Mouse (Mus musculus) gastrocnemius, postnatal 14 days (tissue): ENCODE data around the gene Kif14. TPM values are rescaled to one million over a fixed set of nuclear protein-coding genes. Genes with fewer than 3 reads are reported as not detected.

Experiments used
- DNase-seq: peaks from one replicate; pipeline ENCODE4 v3.0.0; 2021; ENCODE audit warnings: mixed read lengths
- intact Hi-C: fragments of 180-260 bp; cut with DNase I; formaldehyde crosslinking; loops from one replicate; pipeline ENCODE4 v1.15.1; 2025; ENCODE audit warnings: low total_unique reads
- long read RNA-seq, 2 experiments: library from polyadenylated mRNA; stranded (forward); transcript quantifications; one replicate each; pipeline ENCODE4 v2.0.0; 2021
- total RNA-seq, 2 experiments: library from RNA; stranded (reverse); gene quantifications; 2 replicates each; pipeline ENCODE4 v1.2.3; 2021

Kif14 gene
- 1 to 10 TPM in 1 of 2 experiments, under 1 TPM in 1; 0.92 to 1.3 TPM for total RNA-seq
- long read RNA-seq, experiment 1 = 0 reads
- long read RNA-seq, experiment 2, partial matches to known transcripts = 1 of 1 reads
- long read RNA-seq, experiment 2, other reads (novel, unspliced or antisense) = 0 of 1 reads

GRCm38 (mm10) chr1:136466143-136466811 is at the start of gene Kif14:
Kif14 (plus strand) TSS chr1:136466343.
- intact Hi-C loops = no loop called here
- peak; percentile 92 for DNase-seq

- no peak for DNase-seq
- intact Hi-C loops = no loop called here
Observed at GRCm38 (mm10) chr1:136418393-136418792, 47.8 kb upstream of the Kif14 start.

GRCm38 (mm10) chr1:136427166-136427969 is 38.8 kb upstream of the Kif14 start:
- no peak for DNase-seq
- intact Hi-C loops = no loop called here

GRCm38 (mm10) chr1:136428981-136429380 is 37.2 kb upstream of the Kif14 start:
- intact Hi-C loops = no loop called here
- DNase-seq = no peak

GRCm38 (mm10) chr1:136430126-136430818 is 35.9 kb upstream of the Kif14 start:
- no peak for DNase-seq
- intact Hi-C loops = no loop called here

- DNase-seq = no peak
- intact Hi-C loops = no loop called here
Observed at GRCm38 (mm10) chr1:136440741-136441140, 25.4 kb upstream of the Kif14 start.

GRCm38 (mm10) chr1:136442809-136443208 is 23.3 kb upstream of the Kif14 start:
- intact Hi-C loops = no loop called here
- no peak for DNase-seq

- intact Hi-C loops = no loop called here
- no peak for DNase-seq
Observed at GRCm38 (mm10) chr1:136444555-136445255, 21.4 kb upstream of the Kif14 start.

GRCm38 (mm10) chr1:136446933-136447332 is 19.2 kb upstream of the Kif14 start:
- intact Hi-C loops = no loop called here
- no peak for DNase-seq

GRCm38 (mm10) chr1:136447338-136447737 is 18.8 kb upstream of the Kif14 start:
- intact Hi-C loops = no loop called here
- no peak for DNase-seq

- no peak for DNase-seq
- intact Hi-C loops = no loop called here
Observed at GRCm38 (mm10) chr1:136449541-136449940, 16.6 kb upstream of the Kif14 start.

GRCm38 (mm10) chr1:136450206-136450605 is 15.9 kb upstream of the Kif14 start:
- intact Hi-C loops = no loop called here
- DNase-seq = no peak

GRCm38 (mm10) chr1:136452421-136452820 is 13.7 kb upstream of the Kif14 start:
- intact Hi-C loops = no loop called here

GRCm38 (mm10) chr1:136455756-136456585 is 10.2 kb upstream of the Kif14 start:
- no peak for DNase-seq
- intact Hi-C loops = loop anchor here (5.0 kb wide), 3 partner anchors 149 to 284 kb away; no protein-coding TSS in a partner anchor

More at GRCm38 (mm10) chr1:136452421-136452820, 13.7 kb upstream of the Kif14 start:
- no peak for DNase-seq

GRCm38 (mm10) chr1:136456741-136457140 is 9.4 kb upstream of the Kif14 start:
- intact Hi-C loops = loop anchor here (5.0 kb wide), 3 partner anchors 149 to 284 kb away; no protein-coding TSS in a partner anchor
- DNase-seq = no peak

- intact Hi-C loops = loop anchor here (5.0 kb wide), 3 partner anchors 150 to 285 kb away; no protein-coding TSS in a partner anchor
- no peak for DNase-seq
Observed at GRCm38 (mm10) chr1:136457403-136457802, 8.7 kb upstream of the Kif14 start.

- DNase-seq = no peak
Observed at GRCm38 (mm10) chr1:136458691-136459245, 7.4 kb upstream of the Kif14 start.

GRCm38 (mm10) chr1:136462443-136462842 is 3.7 kb upstream of the Kif14 start:
- no peak for DNase-seq
- intact Hi-C loops = no loop called here

More at GRCm38 (mm10) chr1:136458691-136459245, 7.4 kb upstream of the Kif14 start:
- intact Hi-C loops = loop anchor here (5.0 kb wide), 3 partner anchors 151 to 286 kb away; no protein-coding TSS in a partner anchor
